Mouse (Mus musculus) kidney, embryonic 15.5 days (tissue): Measurements from ENCODE around the gene Drp2. TPM values are rescaled to one million over a fixed set of nuclear protein-coding genes. Genes with fewer than 3 reads are reported as not detected.
A peak's percentile ranks its signal among the peaks of the same experiment; 100 is the strongest.

Experiments
- ATAC-seq: fragments of 200-750 bp; cut with Nextera tagmentation; replicated peaks from 2 replicates; pipeline ENCODE4 v1.8.0; 2017; ENCODE audit warnings: moderate TSS enrichment; ENCODE audit not compliant: low FRiP score
- H3K27ac ChIP-seq: fragments of 300-500 bp; sonication (generic); 2 replicates; pipeline ENCODE4 v1.5.1; 2015; ENCODE audit warnings: mild to moderate bottlenecking, inconsistent platforms
- H3K27me3 ChIP-seq: fragments of 300-500 bp; sonication (generic); 2 replicates; pipeline ENCODE4 v1.6.1; 2015; ENCODE audit warnings: inconsistent platforms
- H3K36me3 ChIP-seq: fragments of 300-500 bp; sonication (generic); 2 replicates; pipeline ENCODE4 v1.6.1; 2015; ENCODE audit warnings: inconsistent platforms
- H3K4me1 ChIP-seq: fragments of 300-500 bp; sonication (generic); 2 replicates; pipeline ENCODE4 v1.6.1; 2015; ENCODE audit warnings: inconsistent platforms
- H3K4me2 ChIP-seq: fragments of 300-500 bp; sonication (generic); 2 replicates; pipeline ENCODE4 v1.6.1; 2015; ENCODE audit warnings: moderate library complexity, mild to moderate bottlenecking, inconsistent platforms
- H3K4me3 ChIP-seq: fragments of 300-500 bp; sonication (generic); replicated peaks from 2 replicates; pipeline ENCODE4 v1.5.1; 2015; ENCODE audit warnings: mild to moderate bottlenecking, inconsistent platforms
- H3K9ac ChIP-seq: fragments of 300-500 bp; sonication (generic); 2 replicates; pipeline ENCODE4 v1.6.1; 2015; ENCODE audit warnings: mild to moderate bottlenecking, inconsistent platforms
- H3K9me3 ChIP-seq: fragments of 300-500 bp; sonication (generic); replicated peaks from 2 replicates; pipeline ENCODE4 v1.6.1; 2016; ENCODE audit warnings: inconsistent platforms
- WGBS: fragments of 180-500 bp; shearing (Covaris S2); methylation state at CpG from one replicate; pipeline ENCODE4 v1.1.7; 2015; ENCODE audit warnings: mixed read lengths; 5-methylcytosine and 5-hydroxymethylcytosine counted together
- polyA plus RNA-seq: library from polyadenylated mRNA; unstranded; fragments of >200 nt; fragmentation: Nextera tagmentation; extraction: Ambion mirVana; gene quantifications from 2 replicates; pipeline ENCODE4 v1.2.1, GENCODE M21; 2015

Gene Drp2
- polyA plus RNA-seq = 0.80 and 0.97 TPM in 2 replicates

DNA sequence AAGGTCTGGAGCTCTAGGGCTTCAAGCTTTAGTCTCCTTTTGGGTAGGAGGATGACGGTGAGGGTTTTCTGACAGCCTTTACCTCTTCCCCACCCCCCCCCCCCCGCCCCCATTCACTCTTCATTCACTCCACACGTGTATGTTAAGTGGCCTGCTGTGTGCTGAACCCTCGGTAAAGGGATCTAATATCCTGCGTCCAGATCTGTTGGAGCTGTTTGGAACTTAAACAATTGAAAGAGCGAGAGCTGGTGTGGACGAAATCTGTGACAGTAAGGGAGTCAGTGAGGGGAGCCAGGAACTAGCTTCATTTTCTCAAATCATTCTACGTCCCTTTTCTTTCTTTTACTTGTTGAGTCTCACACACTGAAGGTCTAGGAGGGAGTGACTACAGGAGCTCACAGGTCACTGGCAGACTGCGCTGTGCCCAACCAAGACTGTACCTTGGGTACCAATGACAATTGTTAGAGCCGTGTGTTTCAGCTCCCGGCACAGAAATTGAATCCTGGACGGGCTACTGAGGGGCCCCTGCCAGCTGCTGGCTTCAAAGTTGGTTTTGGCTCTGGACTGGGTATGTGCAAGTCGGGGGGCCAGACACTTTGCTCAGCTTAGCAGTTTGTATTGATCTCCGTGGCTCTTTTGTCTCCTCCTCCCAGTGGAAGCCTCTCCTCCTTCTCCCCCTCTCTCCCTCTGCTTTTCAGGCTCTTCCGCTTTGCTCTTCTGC, at the start of gene Drp2:
Drp2 (plus strand) TSS at position 689 of the 721 bp plus-strand sequence.
- ATAC-seq = peak; percentile 62
- Histone ChIP-seq H3K4me1 (no peaks in the 10 kb centered on the region), H3K4me2 (peak within 1 kb of the TSS; percentile 59), H3K4me3 (peak within 1 kb of the TSS; percentile 40), H3K27me3 (peaks cover 25% of the 10 kb centered on the region), H3K36me3 (no peaks in the 10 kb centered on the region), H3K9me3 (no peaks in the 10 kb centered on the region), H3K27ac (no peak within 1 kb of the TSS), H3K9ac (no peak within 1 kb of the TSS)
- WGBS = 30% methylated on average over 15 of the region's 15 CpGs

DNA sequence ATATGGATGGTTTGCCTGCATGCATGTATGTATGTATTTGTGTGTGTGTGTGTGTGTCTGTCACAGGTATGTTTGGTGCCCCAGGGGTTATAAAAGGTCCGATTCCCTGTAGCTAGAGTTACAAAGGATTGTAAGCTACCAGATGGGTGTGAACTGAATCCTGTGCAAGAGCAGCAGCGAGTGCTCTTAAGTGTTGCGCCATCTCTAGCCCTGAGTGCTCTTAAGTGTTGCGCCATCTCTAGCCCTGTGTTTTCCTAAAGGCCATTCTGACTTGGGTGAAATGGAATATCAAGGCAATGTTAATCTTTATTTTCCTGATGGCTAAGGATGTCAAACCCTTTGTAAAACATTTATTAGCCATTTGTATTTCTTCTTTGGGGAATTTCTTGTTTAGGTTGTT, 45.0 kb upstream of the Drp2 start:
- Histone ChIP-seq H3K4me1 (no peaks in the 10 kb centered on the region), H3K27me3 (no peaks in the 10 kb centered on the region), H3K9ac (no peak overlapping the region), H3K27ac (no peak overlapping the region), H3K9me3 (no peaks in the 10 kb centered on the region), H3K4me3 (no peak overlapping the region), H3K36me3 (peaks cover 15% of the 10 kb centered on the region), H3K4me2 (no peak overlapping the region)
- ATAC-seq = no peak
- 86% methylated on average over 4 of the region's 4 CpGs for WGBS

DNA sequence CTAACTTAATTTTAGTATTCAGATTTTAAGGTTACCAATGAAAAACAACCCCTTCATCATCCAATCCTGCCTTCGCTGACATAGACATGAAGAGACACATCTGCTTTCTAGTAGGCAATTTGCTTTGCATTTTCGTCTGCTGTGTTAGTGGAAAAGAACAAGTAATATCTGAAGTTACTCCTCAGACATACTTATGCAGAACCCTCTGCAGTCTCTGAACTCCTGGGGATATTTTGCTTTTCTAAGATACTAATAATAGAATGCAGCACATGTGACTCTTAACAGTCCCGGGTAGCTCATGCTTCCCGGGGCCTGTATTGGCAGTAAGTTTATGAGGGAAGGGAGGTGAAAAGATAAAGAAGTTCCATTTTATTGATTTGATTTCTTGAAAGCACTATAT, 42.2 kb upstream of the Drp2 start:
- Histone ChIP-seq H3K27ac (no peak overlapping the region), H3K27me3 (0 out of 2 replicates have a peak, but pooled peaks cover 5% of the 10 kb centered on the region), H3K4me3 (no peak overlapping the region), H3K9me3 (no peaks in the 10 kb centered on the region), H3K9ac (no peak overlapping the region), H3K4me1 (no peaks in the 10 kb centered on the region), H3K4me2 (no peak overlapping the region), H3K36me3 (peaks cover 15% of the 10 kb centered on the region)
- WGBS = 89% methylated on average over 4 of the region's 4 CpGs
- ATAC-seq = no peak

DNA sequence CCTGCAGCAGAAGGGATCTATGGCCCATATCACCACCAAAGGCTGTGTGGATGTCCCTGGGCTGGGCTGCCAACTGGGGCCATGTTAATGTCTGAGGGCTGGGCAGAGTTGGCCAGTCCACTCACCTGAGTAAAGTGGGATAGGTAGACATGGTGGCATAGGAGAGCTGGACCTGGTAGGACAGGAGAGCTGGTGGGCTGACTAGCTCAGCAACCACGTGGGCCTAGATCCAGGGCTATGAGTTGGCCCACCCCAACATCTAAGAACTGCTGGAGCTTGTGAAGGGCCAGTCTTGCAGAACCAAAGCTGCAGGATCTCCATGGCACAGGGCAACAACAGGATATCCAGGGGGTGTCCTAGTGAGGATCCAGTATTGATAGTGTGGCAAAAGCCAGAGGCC, 38.9 kb upstream of the Drp2 start:
- Histone ChIP-seq H3K4me2 (no peak overlapping the region), H3K27ac (no peak overlapping the region), H3K4me3 (no peak overlapping the region), H3K4me1 (no peaks in the 10 kb centered on the region), H3K27me3 (0 out of 2 replicates have a peak, but pooled peaks cover 5% of the 10 kb centered on the region), H3K9me3 (no peaks in the 10 kb centered on the region), H3K9ac (no peak overlapping the region), H3K36me3 (peaks cover 15% of the 10 kb centered on the region)
- 63% methylated on average over 1 of the region's 1 CpGs for WGBS
- ATAC-seq = no peak

DNA sequence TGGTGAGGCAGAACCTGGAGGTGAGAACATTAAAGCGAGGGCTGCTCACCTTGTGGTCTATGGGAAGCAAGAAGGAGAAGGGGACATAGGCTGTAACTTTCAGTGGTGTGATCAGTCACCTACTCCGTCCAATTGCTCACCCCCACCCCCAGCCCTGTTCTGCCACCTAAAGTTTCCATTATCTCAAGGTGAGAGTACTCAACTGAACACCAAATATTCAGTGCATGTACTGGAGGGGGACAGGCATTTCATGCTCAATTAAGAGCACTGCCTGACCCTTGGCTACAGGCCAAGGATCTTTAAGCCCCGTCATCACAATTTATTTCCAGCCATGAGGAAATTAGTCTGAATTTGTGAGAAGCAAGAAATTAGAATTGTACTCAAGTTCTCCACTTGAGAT, 37.8 kb upstream of the Drp2 start:
- no peak overlapping the region for H3K9ac ChIP-seq
- no peak for ATAC-seq
- H3K27ac ChIP-seq = no peak overlapping the region
- H3K36me3 ChIP-seq = peaks cover 15% of the 10 kb centered on the region
- H3K4me1 ChIP-seq = no peaks in the 10 kb centered on the region
- H3K9me3 ChIP-seq = no peaks in the 10 kb centered on the region
- H3K27me3 ChIP-seq = 0 out of 2 replicates have a peak, but pooled peaks cover 5% of the 10 kb centered on the region
- H3K4me3 ChIP-seq = no peak overlapping the region
- H3K4me2 ChIP-seq = no peak overlapping the region
- WGBS = 80% methylated on average over 3 of the region's 3 CpGs

DNA sequence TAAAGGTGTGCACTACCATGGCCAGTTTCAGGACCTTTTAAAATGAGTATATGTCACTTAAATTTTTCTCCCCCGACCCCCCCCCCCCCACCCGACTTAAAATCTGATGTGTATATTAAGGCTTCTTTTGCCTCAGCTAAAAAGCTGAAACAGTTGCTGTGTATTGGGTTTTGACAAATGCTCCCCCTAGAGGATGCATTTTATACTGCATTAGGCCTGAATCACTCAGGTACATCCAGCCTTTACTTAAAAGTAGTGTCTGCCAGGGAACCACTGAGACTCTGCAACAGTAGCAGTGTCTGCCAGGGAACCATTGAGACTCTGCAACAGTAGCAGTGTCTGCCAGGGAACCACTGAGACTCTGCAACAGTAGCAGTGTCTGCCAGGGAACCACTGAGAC, 33.1 kb upstream of the Drp2 start:
- H3K4me1 ChIP-seq = no peaks in the 10 kb centered on the region
- H3K9ac ChIP-seq = no peak overlapping the region
- 6% methylated on average over 2 of the region's 2 CpGs for WGBS
- H3K27me3 ChIP-seq = peaks cover 2% of the 10 kb centered on the region; the same call in 1 of the 2 replicates
- H3K36me3 ChIP-seq = no peaks in the 10 kb centered on the region
- H3K4me3 ChIP-seq = no peak overlapping the region
- H3K4me2 ChIP-seq = no peak overlapping the region
- H3K9me3 ChIP-seq = no peaks in the 10 kb centered on the region
- no peak overlapping the region for H3K27ac ChIP-seq
- no peak for ATAC-seq

DNA sequence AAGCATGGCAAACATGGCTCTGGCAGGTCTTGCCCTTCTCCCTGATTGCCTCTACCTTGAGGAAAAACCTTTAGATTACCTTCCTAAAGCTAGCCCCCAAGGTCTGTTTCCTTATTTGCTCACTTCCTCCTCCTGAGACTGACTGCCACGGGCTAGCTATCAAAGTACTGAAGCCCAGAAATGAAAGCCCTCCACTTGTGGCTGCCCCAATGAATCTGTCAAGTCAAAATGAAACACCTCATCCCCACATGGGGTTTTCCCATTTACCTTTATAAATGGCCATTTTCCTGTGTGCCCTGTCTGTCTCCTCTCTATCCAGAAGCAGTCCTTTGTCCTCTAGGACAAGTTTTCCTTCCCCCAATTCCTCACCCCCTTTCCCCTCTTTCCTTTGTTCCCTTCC, 30.2 kb upstream of the Drp2 start:
- Histone ChIP-seq H3K36me3 (no peaks in the 10 kb centered on the region), H3K4me3 (no peak overlapping the region), H3K9me3 (no peaks in the 10 kb centered on the region), H3K4me2 (no peak overlapping the region), H3K4me1 (no peaks in the 10 kb centered on the region), H3K27ac (no peak overlapping the region), H3K9ac (no peak overlapping the region), H3K27me3 (peaks cover 2% of the 10 kb centered on the region; the same call in 1 of the 2 replicates)
- 65% methylated on average over 1 of the region's 1 CpGs for WGBS
- no peak for ATAC-seq

DNA sequence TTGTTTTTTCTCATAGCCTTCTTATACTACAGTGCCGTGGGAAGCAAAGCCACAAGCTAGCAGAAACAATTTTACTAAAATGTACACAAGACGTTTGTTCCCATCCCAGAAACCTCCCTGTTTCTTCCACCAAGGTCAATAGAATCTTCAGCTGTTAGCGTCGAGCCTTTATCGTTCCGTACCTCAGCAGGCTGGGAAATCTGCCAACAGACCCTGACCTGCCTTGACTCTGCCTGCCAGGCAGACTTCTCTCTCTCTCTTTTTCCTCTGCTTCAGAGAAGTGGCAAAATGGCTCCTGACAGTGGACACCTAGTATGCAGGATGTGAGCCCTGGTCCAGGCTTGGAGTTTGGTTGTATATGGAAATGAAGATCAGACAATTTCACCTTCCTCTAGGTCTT, 19.5 kb upstream of the Drp2 start:
- no peak overlapping the region for H3K27ac ChIP-seq
- no peak overlapping the region for H3K4me2 ChIP-seq
- no peaks in the 10 kb centered on the region for H3K4me1 ChIP-seq
- peaks cover 3% of the 10 kb centered on the region; the same call in 1 of the 2 replicates for H3K27me3 ChIP-seq
- H3K9me3 ChIP-seq = no peaks in the 10 kb centered on the region
- no peak for ATAC-seq
- WGBS = 79% methylated on average over 6 of the region's 6 CpGs
- no peaks in the 10 kb centered on the region for H3K36me3 ChIP-seq
- H3K9ac ChIP-seq = no peak overlapping the region
- no peak overlapping the region for H3K4me3 ChIP-seq

DNA sequence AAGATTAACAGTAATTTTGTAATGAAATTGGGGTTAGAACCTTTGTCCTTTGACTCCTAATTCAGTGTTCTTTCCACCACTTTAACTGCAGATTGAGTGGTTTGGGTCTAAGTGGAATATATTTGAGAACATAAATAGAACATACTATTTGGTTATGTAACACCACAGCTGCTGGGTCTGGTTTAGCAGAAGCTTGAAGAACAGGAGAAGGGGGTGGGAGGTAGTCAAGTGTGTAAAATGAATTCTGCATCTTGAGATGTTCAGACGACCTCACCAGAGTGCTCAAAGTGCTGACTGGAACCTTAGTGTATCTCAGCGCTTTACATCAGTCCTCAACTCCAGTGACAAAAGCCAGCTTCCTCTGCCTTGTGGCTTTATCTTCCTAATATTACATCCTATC, 5.4 kb upstream of the Drp2 start:
- Histone ChIP-seq H3K36me3 (no peaks in the 10 kb centered on the region), H3K4me2 (no peak overlapping the region), H3K27ac (no peak overlapping the region), H3K9ac (no peak overlapping the region), H3K4me1 (no peaks in the 10 kb centered on the region), H3K9me3 (no peaks in the 10 kb centered on the region), H3K27me3 (0 out of 2 replicates have a peak, but pooled peaks cover 13% of the 10 kb centered on the region), H3K4me3 (no peak overlapping the region)
- 58% methylated on average over 2 of the region's 2 CpGs for WGBS
- ATAC-seq = no peak

DNA sequence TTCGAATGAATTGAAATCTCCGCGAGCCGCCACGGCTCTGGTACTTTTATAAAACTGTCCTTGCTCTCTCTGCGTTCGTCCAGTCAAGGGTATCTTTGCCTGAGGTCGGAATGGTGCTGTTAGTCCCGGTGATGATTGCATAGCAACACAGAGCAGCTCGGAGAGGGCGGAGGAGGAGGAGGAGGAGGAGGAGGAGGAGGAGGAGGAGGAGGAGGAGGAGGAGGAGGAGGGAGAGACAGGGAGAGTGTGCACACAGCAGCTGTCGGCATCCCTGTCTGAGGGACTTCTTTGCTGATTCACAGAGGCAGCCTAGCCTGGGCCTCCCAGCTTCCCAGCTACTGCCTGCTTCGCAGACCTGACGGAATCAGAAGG, 219 bp downstream of the Drp2 start:
- H3K9me3 ChIP-seq = no peaks in the 10 kb centered on the region
- H3K27ac ChIP-seq = no peak overlapping the region
- peaks cover 27% of the 10 kb centered on the region for H3K27me3 ChIP-seq
- no peak overlapping the region for H3K9ac ChIP-seq
- H3K4me3 ChIP-seq = peak overlapping the region; percentile 40
- WGBS = 32% methylated on average over 12 of the region's 14 CpGs
- no peaks in the 10 kb centered on the region for H3K4me1 ChIP-seq
- ATAC-seq = peak; percentile 70
- no peaks in the 10 kb centered on the region for H3K36me3 ChIP-seq
- peak overlapping the region; percentile 59 for H3K4me2 ChIP-seq

DNA sequence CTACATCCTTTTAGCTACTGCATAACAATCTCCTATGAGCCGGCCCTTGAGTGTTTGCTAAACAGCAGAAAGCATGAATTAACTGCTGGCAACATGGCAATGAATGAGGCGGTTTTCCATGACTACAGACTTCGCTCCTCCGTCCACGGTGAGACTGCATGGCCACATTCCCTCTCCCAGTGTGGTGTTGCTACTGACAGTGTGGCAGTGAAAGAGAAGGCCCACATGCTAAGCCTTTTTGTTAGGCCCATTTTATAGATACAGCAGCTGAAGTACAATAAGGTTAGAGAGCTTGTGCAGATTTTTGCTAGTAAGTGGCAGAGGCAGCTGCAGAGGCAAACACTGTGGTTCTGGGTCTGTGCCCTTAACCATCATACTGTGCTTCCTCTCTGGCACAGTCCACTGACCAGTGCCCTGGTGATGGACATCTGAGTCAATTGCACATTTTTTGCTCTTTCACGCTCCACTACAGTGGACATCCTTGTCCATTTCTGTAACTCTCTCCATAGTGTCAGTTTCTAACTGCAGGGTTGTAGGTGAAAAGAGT, 5.1 kb downstream of the Drp2 start:
- no peak for ATAC-seq
- no peaks in the 10 kb centered on the region for H3K9me3 ChIP-seq
- H3K27me3 ChIP-seq = peaks cover 25% of the 10 kb centered on the region
- H3K27ac ChIP-seq = no peak overlapping the region
- no peak overlapping the region for H3K4me3 ChIP-seq
- H3K36me3 ChIP-seq = no peaks in the 10 kb centered on the region
- no peak overlapping the region for H3K9ac ChIP-seq
- H3K4me2 ChIP-seq = no peak overlapping the region
- no peaks in the 10 kb centered on the region for H3K4me1 ChIP-seq
- WGBS = 84% methylated on average over 6 of the region's 6 CpGs

DNA sequence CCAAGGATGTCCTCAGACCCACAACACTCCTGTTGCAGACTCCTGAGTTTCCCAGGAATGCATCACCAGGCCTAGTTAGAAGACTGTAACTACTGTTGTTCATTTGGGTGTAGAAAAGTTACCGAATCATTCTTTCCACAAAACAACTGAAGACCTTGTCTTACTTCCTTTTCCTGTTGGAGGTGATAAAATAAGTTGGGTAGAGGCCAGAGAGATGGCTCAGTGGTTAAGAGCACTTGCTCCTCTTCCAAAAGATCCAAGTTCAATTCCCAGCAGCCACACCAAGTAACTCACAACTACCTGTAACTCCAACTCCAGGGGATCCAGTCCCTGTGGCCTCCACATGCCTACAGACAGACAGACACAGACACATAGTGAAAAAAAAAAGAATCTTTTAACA, 7.7 kb downstream of the Drp2 start:
- H3K4me1 ChIP-seq = no peaks in the 10 kb centered on the region
- H3K27me3 ChIP-seq = peaks cover 13% of the 10 kb centered on the region; the same call in 1 of the 2 replicates
- no peaks in the 10 kb centered on the region for H3K9me3 ChIP-seq
- no peak overlapping the region for H3K4me2 ChIP-seq
- no peak overlapping the region for H3K9ac ChIP-seq
- H3K27ac ChIP-seq = no peak overlapping the region
- WGBS = 87% methylated on average over 1 of the region's 1 CpGs
- no peaks in the 10 kb centered on the region for H3K36me3 ChIP-seq
- ATAC-seq = no peak
- H3K4me3 ChIP-seq = no peak overlapping the region
